Mouse (Mus musculus) neural tube, embryonic 11.5 days (tissue): ENCODE measurements around the gene Xpo5. TPM values are rescaled to one million over a fixed set of nuclear protein-coding genes. Genes with fewer than 3 reads are reported as not detected.

Experiments used
- ATAC-seq: fragments of 200-750 bp; cut with Nextera tagmentation; 2 replicates; pipeline ENCODE4 v1.8.0; 2017; ENCODE audit warnings: moderate number of reproducible peaks, mild to moderate bottlenecking, moderate TSS enrichment, moderate library complexity; ENCODE audit not compliant: insufficient read depth, low FRiP score, low TSS enrichment
- DNase-seq: peaks from one replicate; pipeline ENCODE4 v3.0.0-alpha.2; 2015; ENCODE audit warnings: low spot score
- H3K27ac ChIP-seq: fragments of 300-500 bp; sonication (generic); 2 replicates; pipeline ENCODE4 v1.5.1; 2014; ENCODE audit warnings: low read depth, mild to moderate bottlenecking, low read length
- H3K27me3 ChIP-seq: fragments of 300-500 bp; sonication (generic); 2 replicates; pipeline ENCODE4 v1.6.1; 2014; ENCODE audit warnings: mild to moderate bottlenecking, low read length, mixed read lengths; ENCODE audit not compliant: control insufficient read depth, insufficient read depth
- H3K36me3 ChIP-seq: fragments of 300-500 bp; sonication (generic); 2 replicates; pipeline ENCODE4 v1.6.1; 2014; ENCODE audit warnings: mild to moderate bottlenecking, low read length, moderate library complexity, mixed read lengths; ENCODE audit not compliant: control insufficient read depth, insufficient read depth
- H3K4me1 ChIP-seq: fragments of 300-500 bp; sonication (generic); 2 replicates; pipeline ENCODE4 v1.6.1; 2014; ENCODE audit warnings: low read length, mixed read lengths; ENCODE audit not compliant: control insufficient read depth, insufficient read depth
- H3K4me2 ChIP-seq: fragments of 300-500 bp; sonication (generic); 2 replicates; pipeline ENCODE4 v1.6.1; 2014; ENCODE audit warnings: low read depth, mild to moderate bottlenecking, moderate library complexity
- H3K4me3 ChIP-seq: fragments of 300-500 bp; sonication (generic); 2 replicates; pipeline ENCODE4 v1.5.1; 2014; ENCODE audit warnings: low read depth, low read length
- H3K9ac ChIP-seq: fragments of 300-500 bp; sonication (generic); 2 replicates; pipeline ENCODE4 v1.6.1; 2014; ENCODE audit warnings: mild to moderate bottlenecking, low read length
- H3K9me3 ChIP-seq: fragments of 300-500 bp; sonication (generic); 2 replicates; pipeline ENCODE4 v1.6.1; 2016; ENCODE audit warnings: low read length; ENCODE audit not compliant: control insufficient read depth
- WGBS: fragments of 180-500 bp; shearing (Covaris S2); extraction: QIAGEN DNeasy Blood & Tissue Kit; methylation state at CpG from one replicate; pipeline ENCODE4 v1.1.7; 2014; 5-methylcytosine and 5-hydroxymethylcytosine counted together
- polyA plus RNA-seq: library from polyadenylated mRNA; unstranded; fragments of >200 nt; fragmentation: Nextera tagmentation; extraction: Ambion mirVana; gene quantifications from 2 replicates; pipeline ENCODE4 v1.2.1, GENCODE M21; 2014

The Xpo5 gene
- polyA plus RNA-seq, 1 experiment from 2014 or later = 73.4 TPM

DNA sequence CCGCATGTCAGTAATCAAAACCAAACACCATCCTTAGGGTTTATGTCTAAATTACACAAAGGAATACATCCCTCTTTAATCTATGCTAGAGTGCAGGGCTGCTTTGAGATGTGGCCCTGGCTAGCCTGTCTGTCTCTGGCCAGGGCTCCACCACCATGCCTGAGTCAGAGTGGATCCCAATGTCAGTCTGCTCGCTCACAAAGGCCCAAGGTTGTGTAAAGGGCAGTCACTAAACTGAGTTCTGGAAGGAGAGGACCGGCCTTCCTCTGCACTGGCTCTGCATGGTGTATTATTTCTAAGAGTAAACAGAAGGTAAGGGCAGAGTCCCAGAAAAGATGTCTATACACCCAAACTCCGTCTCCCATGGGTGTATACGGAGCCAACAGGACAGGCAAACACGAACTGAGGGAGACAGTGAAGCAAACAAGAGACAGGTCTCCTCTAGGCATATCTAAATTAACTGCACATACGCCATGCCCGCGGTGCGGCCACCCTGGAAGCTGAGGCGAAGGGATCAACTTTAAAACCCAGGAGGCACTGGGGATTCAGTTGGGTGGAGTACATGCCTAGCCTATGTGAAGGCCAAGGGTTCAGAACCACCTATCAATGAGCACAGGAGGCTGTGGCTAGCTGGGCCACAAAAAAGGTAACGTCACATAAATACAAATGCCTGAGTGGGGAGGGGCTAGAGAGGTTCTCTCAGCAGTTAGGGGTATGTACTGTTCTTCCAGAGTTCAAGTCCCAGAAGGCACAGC, 75.6 kb downstream of the Xpo5 start:
- H3K4me3 ChIP-seq = no peak overlapping the region
- 85% methylated on average over 12 of the region's 12 CpGs for WGBS
- ATAC-seq (no peak), DNase-seq (no peak)
- H3K9me3 ChIP-seq = no peaks in the 10 kb centered on the region
- H3K27me3 ChIP-seq = no peaks in the 10 kb centered on the region
- H3K9ac ChIP-seq = no peak overlapping the region
- H3K36me3 ChIP-seq = 0 out of 2 replicates have a peak, but pooled peaks cover 2% of the 10 kb centered on the region
- H3K4me2 ChIP-seq = no peak overlapping the region
- H3K27ac ChIP-seq = no peak overlapping the region
- H3K4me1 ChIP-seq = peaks cover 10% of the 10 kb centered on the region

DNA sequence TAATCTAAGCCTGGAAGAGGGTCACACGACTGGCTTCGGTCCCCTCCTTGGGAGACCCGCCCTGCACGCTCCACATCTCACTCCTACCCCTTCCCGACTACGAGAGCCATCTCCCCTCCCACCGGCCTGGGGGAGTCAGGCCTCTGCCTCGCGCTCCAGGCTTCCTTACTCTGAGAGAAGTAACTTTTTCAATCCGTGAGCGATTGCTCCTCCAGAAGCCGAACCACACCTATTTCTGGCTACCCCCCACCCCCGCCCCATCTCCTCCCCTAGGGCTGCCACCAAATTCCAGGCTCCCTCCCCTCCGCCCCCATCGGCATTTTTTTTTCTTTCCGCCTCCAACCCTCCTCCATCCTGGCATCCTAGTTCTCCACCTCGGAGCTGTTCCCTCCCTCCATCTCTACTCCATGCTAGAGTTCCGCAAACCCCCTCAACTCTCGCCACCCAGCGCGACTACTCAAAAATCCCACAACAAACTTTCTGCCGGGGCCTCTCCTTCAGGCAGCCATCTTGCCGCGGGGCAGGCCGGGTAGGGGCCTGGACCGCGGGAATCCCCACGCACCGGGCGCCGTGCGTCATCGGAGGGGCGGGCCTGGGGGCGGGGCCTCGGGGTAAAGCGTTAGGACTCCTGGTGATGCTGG, 80.0 kb downstream of the Xpo5 start, which contains the start of gene Tjap1:
Gene Tjap1, minus strand, starts transcription at position 544 of the 641 bp plus-strand sequence.
- H3K4me3 ChIP-seq = peak within 1 kb of the TSS; percentile 76

GRCm38 (mm10) chr17:46283140-46283539, 80.6 kb downstream of the Xpo5 start:
- Histone ChIP-seq H3K27ac (no peak overlapping the region), H3K4me3 (peak overlapping the region; percentile 76), H3K4me2 (peak overlapping the region; percentile 91), H3K9ac (no peak overlapping the region; the same call in 1 of the 2 replicates), H3K27me3 (no peaks in the 10 kb centered on the region), H3K9me3 (no peaks in the 10 kb centered on the region), H3K36me3 (no peaks in the 10 kb centered on the region), H3K4me1 (peaks cover 13% of the 10 kb centered on the region)
- DNase-seq (no peak), ATAC-seq (peak; percentile 65; the same call in 1 of the 2 replicates)
- WGBS = 29% methylated on average over 9 of the region's 9 CpGs

More for the DNA sequence above, 80.0 kb downstream of the Xpo5 start, which contains the start of gene Tjap1:
- Histone ChIP-seq H3K36me3 (no peaks in the 10 kb centered on the region), H3K9ac (peak within 1 kb of the TSS; percentile 73), H3K4me1 (peaks cover 10% of the 10 kb centered on the region), H3K9me3 (no peaks in the 10 kb centered on the region), H3K27me3 (no peaks in the 10 kb centered on the region), H3K27ac (peak within 1 kb of the TSS; percentile 58; the same call in 1 of the 2 replicates), H3K4me2 (peak within 1 kb of the TSS; percentile 91)
- WGBS = under 1% methylated on average over 37 of the region's 37 CpGs
- ATAC-seq (peak; percentile 92), DNase-seq (peak; percentile 94)

DNA sequence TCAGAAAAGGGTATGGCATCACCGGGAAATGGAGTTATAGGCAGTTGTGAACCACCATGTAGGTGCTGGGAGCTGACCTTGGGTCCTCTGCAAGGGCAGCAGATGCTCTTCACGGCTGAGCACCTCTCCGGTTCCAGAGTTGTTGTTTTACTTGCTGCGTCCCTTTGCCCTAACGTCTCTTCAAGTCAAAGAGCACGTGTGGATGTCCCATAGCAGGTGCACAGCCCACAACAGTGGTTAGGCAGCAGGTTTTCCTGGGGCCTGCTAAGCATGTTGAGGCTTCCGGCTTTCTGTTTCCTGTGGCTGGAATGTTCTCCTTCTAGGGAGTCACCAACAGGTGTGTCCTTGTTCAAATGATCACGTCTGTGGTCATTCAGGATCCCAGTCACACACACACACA, 81.3 kb downstream of the Xpo5 start:
- WGBS = 81% methylated on average over 8 of the region's 8 CpGs
- Histone ChIP-seq H3K4me3 (no peak overlapping the region), H3K4me2 (no peak overlapping the region), H3K36me3 (no peaks in the 10 kb centered on the region), H3K27ac (no peak overlapping the region), H3K27me3 (no peaks in the 10 kb centered on the region), H3K9me3 (no peaks in the 10 kb centered on the region), H3K4me1 (peaks cover 13% of the 10 kb centered on the region), H3K9ac (no peak overlapping the region)
- ATAC-seq (no peak), DNase-seq (no peak)

DNA sequence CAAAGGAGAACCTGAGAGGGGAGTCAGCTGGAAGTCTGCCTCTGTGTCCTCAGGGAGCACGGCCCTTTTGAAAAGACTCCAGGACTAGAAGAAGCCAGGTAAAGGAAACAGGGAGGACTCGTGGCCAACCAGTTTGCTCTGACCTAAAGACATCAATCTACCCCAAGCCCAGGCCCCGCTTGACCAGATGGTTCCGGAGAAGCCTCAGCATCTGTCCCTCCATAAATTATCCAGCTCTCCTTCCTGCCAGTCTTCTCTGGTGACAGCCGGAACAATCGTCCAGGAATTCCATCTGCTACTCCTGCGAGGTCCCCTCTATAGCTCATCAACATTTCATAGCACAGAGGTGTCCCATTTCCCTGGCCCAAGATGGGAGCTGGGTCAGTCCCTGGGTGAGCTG, 82.1 kb downstream of the Xpo5 start:
- DNase-seq = no peak
- ATAC-seq = no peak
- H3K4me3 ChIP-seq = no peak overlapping the region
- H3K4me1 ChIP-seq = peaks cover 13% of the 10 kb centered on the region
- peak overlapping the region; percentile 53 for H3K27ac ChIP-seq
- H3K4me2 ChIP-seq = no peak overlapping the region
- H3K9me3 ChIP-seq = no peaks in the 10 kb centered on the region
- no peaks in the 10 kb centered on the region for H3K27me3 ChIP-seq
- H3K36me3 ChIP-seq = no peaks in the 10 kb centered on the region
- 21% methylated on average over 7 of the region's 7 CpGs for WGBS
- no peak overlapping the region for H3K9ac ChIP-seq

- Histone ChIP-seq H3K4me2 (no peak overlapping the region), H3K4me1 (peaks cover 13% of the 10 kb centered on the region), H3K36me3 (no peaks in the 10 kb centered on the region), H3K27me3 (no peaks in the 10 kb centered on the region), H3K27ac (no peak overlapping the region), H3K9me3 (no peaks in the 10 kb centered on the region), H3K4me3 (no peak overlapping the region), H3K9ac (no peak overlapping the region)
- DNase-seq = no peak
- ATAC-seq = no peak
- 76% methylated on average over 6 of the region's 6 CpGs for WGBS
These were observed 82.8 kb downstream of the Xpo5 start for GRCm38 (mm10) chr17:46285407-46285806.

- Histone ChIP-seq H3K4me2 (no peak overlapping the region), H3K4me1 (peaks cover 3% of the 10 kb centered on the region; the same call in 1 of the 2 replicates), H3K36me3 (no peaks in the 10 kb centered on the region), H3K27ac (no peak overlapping the region), H3K9me3 (no peaks in the 10 kb centered on the region), H3K27me3 (no peaks in the 10 kb centered on the region), H3K4me3 (no peak overlapping the region), H3K9ac (0 out of 2 replicates have a peak overlapping the region, but pooled peaks have one; percentile 11)
- no peak for DNase-seq
- WGBS = 60% methylated on average over 11 of the region's 11 CpGs
- ATAC-seq = no peak
These were observed 85.1 kb downstream of the Xpo5 start for GRCm38 (mm10) chr17:46287678-46288095.
